Mouse (Mus musculus): ENCODE data around the gene Wdr48. TPM values are rescaled to one million over a fixed set of nuclear protein-coding genes. Genes with fewer than 3 reads are reported as not detected.

Wdr48 gene
- polyA plus RNA-seq (2012; rRNA removed): 16.0 and 17.1 TPM in 2 replicates

DNA sequence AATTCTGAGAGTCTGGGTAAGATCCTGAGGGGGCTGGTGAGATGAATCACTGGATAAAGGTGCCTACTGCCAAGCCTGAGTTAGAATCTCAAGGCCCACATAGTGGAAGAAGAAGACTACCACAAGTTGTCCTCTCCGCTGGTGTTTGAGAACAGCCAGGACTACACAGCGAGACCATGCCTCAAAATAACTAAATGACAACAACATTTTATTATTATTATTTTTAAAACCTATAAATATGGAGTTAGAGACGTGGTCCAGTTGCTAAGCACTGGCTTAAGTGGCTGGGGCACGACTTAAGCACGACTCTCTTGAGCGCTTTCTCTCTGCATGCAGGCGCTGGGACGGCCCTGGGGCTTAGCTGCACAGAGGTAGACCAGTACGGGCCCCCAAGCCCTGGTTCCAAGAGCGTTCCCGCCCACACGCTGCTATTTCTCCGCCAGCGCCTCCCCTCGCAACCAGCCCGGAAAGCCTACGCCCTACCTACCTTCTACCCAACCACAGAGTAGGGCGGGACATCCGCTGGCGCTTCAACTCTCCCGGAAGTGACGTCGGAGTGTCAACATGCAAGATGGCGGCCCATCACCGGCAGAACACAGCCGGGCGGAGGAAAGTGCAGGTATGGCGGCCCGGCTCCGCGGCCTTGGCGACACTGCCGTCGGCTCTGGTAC lies at the start of gene Wdr48:
TSS of gene Wdr48 (plus strand) at position 540 of the 671 bp plus-strand sequence.

DNA sequence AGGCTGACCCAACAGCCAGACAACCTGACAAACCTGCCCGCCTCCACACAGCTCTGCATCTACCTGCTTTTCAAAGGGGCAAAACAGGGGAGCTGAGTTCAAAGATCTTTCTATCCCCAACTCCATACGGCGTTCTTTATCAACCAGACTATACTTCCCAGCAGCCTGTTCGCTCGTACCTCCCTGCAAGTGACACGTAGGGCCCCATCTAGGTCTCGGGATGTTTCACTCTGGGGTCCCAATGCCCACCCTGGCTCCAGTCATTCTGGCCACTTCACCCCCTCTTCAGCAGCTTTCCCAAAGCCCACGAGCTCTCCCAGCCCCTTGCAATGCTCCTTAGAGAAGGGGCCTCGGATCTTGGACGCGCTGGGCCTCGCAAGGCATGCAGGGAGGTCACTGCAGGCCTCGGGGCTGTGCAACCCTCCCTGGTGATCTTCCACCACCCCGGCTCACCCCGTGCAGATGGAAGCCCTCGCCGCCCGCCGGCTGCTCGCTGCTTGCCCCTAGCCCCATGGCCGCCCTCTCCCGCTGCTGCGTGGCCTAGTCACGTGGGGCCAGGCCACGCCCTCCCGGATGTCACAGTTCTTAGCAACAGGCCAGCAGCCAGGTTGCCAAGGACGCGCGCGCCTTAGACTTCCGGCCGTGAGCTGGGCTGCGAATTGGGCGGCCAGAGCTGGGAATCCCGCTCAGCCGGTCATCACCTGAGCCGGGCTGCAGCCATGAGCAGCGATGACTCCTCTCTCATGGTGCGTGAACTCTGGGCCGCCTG lies 42.5 kb downstream of the Wdr48 start, which contains the start of the genes Gorasp1 and Ttc21a:
TSS of gene Gorasp1 (minus strand) at position 561 of the 769 bp plus-strand sequence.
TSS of gene Ttc21a (plus strand) at position 602 of the 769 bp plus-strand sequence.

Other genes with a start within 250 kb of the Wdr48 start
- gene Scn10a, start 175.6 kb upstream of the Wdr48 start, polyA plus RNA-seq (2012; rRNA removed): 0.05 TPM in 2 replicates
- gene Scn11a, start 69.4 kb upstream of the Wdr48 start, polyA plus RNA-seq (2012; rRNA removed): 0.01 TPM in 1 of 2 replicates, not detected in the other
- gene Gorasp1, start 42.7 kb downstream of the Wdr48 start, polyA plus RNA-seq (2012; rRNA removed): 5.2 and 6.1 TPM in 2 replicates
- gene Ttc21a, start 42.7 kb downstream of the Wdr48 start, polyA plus RNA-seq (2012; rRNA removed): 0.12 and 0.23 TPM in 2 replicates
- gene Csrnp1, start 89.8 kb downstream of the Wdr48 start, polyA plus RNA-seq (2012; rRNA removed): 1.8 and 3.0 TPM in 2 replicates
- 0.02 TPM in 1 of 2 replicates, not detected in the other for gene Xirp1, start 128.7 kb downstream of the Wdr48 start, polyA plus RNA-seq (2012; rRNA removed)
- 1.1 and 1.6 TPM in 2 replicates for gene Cx3cr1, start 175.0 kb downstream of the Wdr48 start, polyA plus RNA-seq (2012; rRNA removed)
- not detected in 2 replicates for gene Ccr8, start 197.2 kb downstream of the Wdr48 start, polyA plus RNA-seq (2012; rRNA removed)
- gene Slc25a38, start 215.5 kb downstream of the Wdr48 start, polyA plus RNA-seq (2012; rRNA removed): 102 and 109 TPM in 2 replicates
- 1,453 and 1,626 TPM in 2 replicates for gene Rpsa, start 232.8 kb downstream of the Wdr48 start, polyA plus RNA-seq (2012; rRNA removed)

Data from liver, embryonic 14 days (tissue).